Mouse (Mus musculus) E14TG2a.4 (cell line): ENCODE data around the gene Elk3.

ENCODE experiments used
- H3K27me3 ChIP-seq: 2 replicates; pipeline ENCODE4 v1.6.1; 2014; ENCODE audit warnings: low read length, control low read depth; ENCODE audit not compliant: insufficient read depth
- H3K36me3 ChIP-seq: 2 replicates; pipeline ENCODE4 v1.6.1; 2014; ENCODE audit warnings: low read length, control low read depth; ENCODE audit not compliant: insufficient read depth
- H3K4me1 ChIP-seq: replicated peaks from 2 replicates; pipeline ENCODE4 v1.6.1; 2014; ENCODE audit warnings: low read depth, low read length, control low read depth
- H3K4me3 ChIP-seq: replicated peaks from 2 replicates; pipeline ENCODE4 v1.5.1; 2014; ENCODE audit warnings: mild to moderate bottlenecking, low read length
- H3K9me3 ChIP-seq: 2 replicates; pipeline ENCODE4 v1.6.1; 2014; ENCODE audit warnings: low read length, control low read depth
- CTCF ChIP-seq: conservative IDR thresholded peaks from 2 replicates; pipeline ENCODE4 v1.5.1; 2014; ENCODE audit warnings: low read length
- NANOG ChIP-seq: IDR thresholded peaks from 2 replicates; pipeline ENCODE4 v1.6.1; 2014; ENCODE audit warnings: borderline replicate concordance, low read length, mixed read lengths
- POU5F1 ChIP-seq: IDR thresholded peaks from 2 replicates; pipeline ENCODE4 v1.6.1; 2014; ENCODE audit warnings: low read length, borderline replicate concordance

Gene Elk3

DNA sequence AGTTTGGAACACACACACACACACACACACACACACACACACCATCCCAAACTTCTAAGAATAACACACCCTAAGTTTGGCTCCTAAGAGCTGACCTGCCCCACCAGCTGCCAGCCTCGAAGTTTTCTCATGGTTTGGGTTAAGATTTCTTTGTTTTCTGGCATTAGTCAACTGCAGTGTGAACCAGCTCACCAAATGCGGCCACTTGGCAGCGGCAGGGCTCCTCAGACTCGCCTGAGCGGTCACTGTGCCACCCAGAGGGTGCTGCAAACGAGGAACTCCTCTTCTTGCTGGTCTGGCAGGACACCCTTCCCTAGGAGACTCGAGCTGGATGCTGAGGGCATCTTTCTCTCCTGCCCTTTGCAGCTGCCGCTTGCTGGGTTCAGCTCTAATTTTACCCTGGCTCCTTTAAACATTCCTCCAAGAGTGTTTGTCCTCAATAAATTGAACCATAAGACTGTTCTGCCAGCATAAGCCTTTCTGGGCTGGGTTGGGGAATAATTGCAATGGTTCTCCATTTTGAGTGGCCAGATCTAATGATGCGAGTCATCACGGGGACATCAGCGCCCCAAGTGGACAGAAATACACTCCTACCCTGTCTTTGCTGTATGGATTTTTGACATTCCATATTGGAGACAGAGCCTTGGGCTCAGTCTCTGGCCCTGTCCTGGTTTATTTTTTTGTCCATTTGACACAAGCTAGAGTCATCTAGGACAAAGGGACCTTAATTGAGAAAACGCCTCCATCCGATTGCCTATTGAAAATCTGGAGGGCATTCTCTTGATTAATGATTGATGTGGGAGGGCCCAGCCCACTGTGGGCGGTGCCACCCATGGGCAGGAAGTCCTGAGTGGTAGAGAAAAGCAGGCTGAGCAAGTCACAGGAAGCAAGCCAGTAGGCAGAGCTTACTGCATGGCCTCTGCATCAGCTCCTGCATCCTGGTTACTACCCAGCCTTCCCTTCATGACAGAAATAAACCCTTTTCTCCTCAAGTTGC, 37.7 kb downstream of the Elk3 start:
- Histone ChIP-seq H3K9me3 (no peaks in the 10 kb centered on the region), H3K27me3 (no peaks in the 10 kb centered on the region), H3K4me3 (peak overlapping the region; percentile 58)

DNA sequence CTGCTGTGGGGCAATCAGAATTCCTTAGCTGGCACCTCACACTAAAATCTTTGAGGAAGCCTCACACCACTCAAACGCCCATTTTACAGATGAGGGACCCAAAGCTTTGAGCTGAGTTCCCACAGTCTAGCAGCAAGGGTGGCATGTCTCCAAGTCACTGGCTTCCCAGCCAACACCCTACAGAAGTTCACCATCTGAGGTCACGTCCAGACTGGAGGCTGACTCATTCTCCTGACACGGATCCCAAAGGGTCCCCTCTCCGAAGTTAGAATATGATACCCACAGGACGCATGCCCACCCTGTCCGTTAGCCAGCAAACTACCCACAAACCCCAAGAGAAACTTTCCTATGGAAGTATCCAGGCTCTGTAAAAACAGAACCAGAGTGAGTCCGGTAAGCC, 39.1 kb downstream of the Elk3 start:
- TF ChIP-seq NANOG (no peak), POU5F1 (no peak), CTCF (no peak)
- no peak overlapping the region for H3K4me3 ChIP-seq
- no peaks in the 10 kb centered on the region for H3K27me3 ChIP-seq
- peaks cover 52% of the 10 kb centered on the region for H3K4me1 ChIP-seq
- H3K36me3 ChIP-seq = no peaks in the 10 kb centered on the region
- no peaks in the 10 kb centered on the region for H3K9me3 ChIP-seq

More for the DNA sequence above, 37.7 kb downstream of the Elk3 start:
- peak; percentile 40 for TF ChIP-seq CTCF
- no peak for TF ChIP-seq POU5F1
- no peak for TF ChIP-seq NANOG
- no peaks in the 10 kb centered on the region for H3K36me3 ChIP-seq
- H3K4me1 ChIP-seq = peaks cover 66% of the 10 kb centered on the region

DNA sequence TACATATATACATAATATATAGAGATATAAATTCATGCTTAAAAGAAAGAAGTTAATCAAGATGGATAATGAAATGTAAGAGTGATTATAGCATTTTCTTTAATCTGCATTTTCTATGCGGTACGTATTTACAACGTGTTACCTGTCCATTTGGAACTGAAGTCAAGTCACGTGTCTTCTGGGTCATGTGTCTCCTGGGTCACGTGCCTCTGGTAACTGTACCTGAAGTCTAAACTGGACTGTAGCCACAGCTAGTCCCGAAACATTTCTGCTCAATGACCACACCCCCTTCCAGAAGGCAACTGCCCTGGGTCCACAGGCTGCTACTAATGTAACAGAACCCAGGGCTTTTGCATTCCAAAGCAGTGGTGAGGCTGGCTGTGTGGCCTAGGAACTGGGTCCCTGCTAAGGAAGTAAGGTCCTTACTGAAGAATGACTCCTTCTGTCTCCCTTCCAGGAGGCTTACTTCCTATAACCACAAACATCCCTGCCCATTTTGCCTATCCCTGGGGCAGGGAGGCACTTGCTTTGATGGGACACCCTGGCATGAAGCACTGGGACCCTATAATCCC, 40.0 kb downstream of the Elk3 start:
- H3K9me3 ChIP-seq = no peaks in the 10 kb centered on the region
- no peak overlapping the region for H3K4me3 ChIP-seq
- H3K4me1 ChIP-seq = peaks cover 46% of the 10 kb centered on the region
- no peak for TF ChIP-seq POU5F1
- H3K27me3 ChIP-seq = no peaks in the 10 kb centered on the region
- no peaks in the 10 kb centered on the region for H3K36me3 ChIP-seq

DNA sequence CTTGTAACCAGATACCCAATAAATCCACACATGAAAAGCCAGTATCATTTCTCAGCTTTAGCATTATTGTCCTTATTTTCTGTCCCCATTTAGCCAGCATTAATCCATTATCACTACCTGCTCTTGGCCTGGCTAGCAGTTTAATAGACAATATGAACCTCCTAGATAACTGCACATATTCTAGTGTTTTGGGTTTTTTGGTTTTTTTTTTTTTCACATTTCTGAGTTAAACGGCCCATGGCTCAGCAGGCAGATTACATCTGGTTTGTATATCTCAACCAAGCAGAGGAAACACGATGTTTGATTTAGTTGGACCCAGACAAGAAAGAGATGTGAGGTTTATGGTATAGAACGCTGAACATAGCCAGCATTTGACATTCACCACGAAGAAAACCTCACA, 41.2 kb downstream of the Elk3 start:
- Histone ChIP-seq H3K36me3 (peaks cover 4% of the 10 kb centered on the region; the same call in 1 of the 2 replicates), H3K4me1 (peaks cover 45% of the 10 kb centered on the region), H3K4me3 (no peak overlapping the region), H3K9me3 (no peaks in the 10 kb centered on the region), H3K27me3 (no peaks in the 10 kb centered on the region)
- TF ChIP-seq CTCF (no peak), NANOG (no peak)

DNA sequence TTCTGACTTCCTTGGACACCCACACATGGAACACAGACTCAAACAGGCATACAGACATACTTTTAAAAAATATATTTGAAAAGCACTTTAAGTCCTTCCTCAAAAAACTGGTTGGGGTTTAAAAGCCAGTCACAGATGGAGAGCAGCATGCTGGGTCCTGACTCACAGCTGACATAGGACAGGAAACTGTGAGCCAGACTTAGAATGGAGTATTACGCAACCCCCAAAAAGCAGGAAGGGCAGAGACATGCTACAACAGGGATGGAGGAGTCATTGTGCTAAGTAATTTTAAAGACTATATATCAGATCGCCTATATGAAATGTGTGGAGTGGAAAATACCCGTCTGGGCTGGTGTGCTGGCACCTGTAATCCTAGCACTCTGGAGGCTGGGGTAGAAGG, 42.6 kb downstream of the Elk3 start:
- no peak for TF ChIP-seq NANOG

DNA sequence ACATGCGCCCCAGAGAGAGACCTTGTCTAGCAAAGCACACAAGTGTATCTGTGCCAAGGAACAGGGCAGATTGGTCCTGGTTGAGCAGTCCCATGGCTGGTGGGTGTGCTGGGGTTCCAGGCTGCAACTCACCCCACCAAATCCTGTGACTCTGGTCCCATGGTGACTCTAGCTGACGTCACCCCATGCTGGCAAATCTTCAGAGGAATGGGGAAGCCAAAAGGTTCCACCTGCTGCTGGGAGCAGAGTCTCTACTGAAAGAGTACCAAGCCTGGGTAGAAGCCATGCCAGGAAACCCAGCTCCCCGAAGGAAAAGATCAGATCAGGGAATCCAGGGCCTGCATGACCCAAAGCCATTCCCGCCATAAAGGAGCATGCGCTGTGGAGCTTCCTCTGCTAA, 43.4 kb downstream of the Elk3 start:
- Histone ChIP-seq H3K27me3 (no peaks in the 10 kb centered on the region), H3K36me3 (peaks cover 4% of the 10 kb centered on the region; the same call in 1 of the 2 replicates), H3K9me3 (no peaks in the 10 kb centered on the region), H3K4me3 (no peak overlapping the region), H3K4me1 (peaks cover 36% of the 10 kb centered on the region)
- TF ChIP-seq POU5F1 (no peak), CTCF (no peak), NANOG (no peak)

More for the DNA sequence above, 42.6 kb downstream of the Elk3 start:
- H3K4me1 ChIP-seq = peaks cover 39% of the 10 kb centered on the region
- H3K4me3 ChIP-seq = no peak overlapping the region
- no peaks in the 10 kb centered on the region for H3K27me3 ChIP-seq
- H3K36me3 ChIP-seq = peaks cover 4% of the 10 kb centered on the region; the same call in 1 of the 2 replicates
- no peaks in the 10 kb centered on the region for H3K9me3 ChIP-seq

DNA sequence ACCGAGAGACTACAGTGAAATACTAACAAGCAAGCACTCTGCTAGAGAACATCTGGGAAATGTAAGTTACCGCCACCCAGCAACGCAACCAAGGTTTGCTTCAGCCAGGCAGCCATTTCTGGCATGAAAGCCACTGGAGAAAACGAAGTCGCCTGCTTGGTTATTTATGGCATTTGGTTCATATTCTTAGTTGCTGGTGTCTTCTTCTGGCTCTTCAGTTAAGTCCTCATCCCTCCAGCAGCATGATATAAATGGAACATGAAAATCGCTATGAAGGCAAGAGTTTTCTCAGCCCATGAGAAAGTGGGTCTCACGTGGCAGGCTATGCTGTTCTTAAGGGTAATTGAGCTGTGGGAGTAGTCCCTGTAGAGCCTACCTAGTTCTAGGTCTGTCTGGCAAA, 44.4 kb downstream of the Elk3 start:
- peaks cover 4% of the 10 kb centered on the region; the same call in 1 of the 2 replicates for H3K36me3 ChIP-seq
- TF ChIP-seq NANOG (no peak), CTCF (no peak), POU5F1 (no peak)
- peaks cover 38% of the 10 kb centered on the region for H3K4me1 ChIP-seq
- H3K27me3 ChIP-seq = no peaks in the 10 kb centered on the region
- no peaks in the 10 kb centered on the region for H3K9me3 ChIP-seq
- H3K4me3 ChIP-seq = no peak overlapping the region

DNA sequence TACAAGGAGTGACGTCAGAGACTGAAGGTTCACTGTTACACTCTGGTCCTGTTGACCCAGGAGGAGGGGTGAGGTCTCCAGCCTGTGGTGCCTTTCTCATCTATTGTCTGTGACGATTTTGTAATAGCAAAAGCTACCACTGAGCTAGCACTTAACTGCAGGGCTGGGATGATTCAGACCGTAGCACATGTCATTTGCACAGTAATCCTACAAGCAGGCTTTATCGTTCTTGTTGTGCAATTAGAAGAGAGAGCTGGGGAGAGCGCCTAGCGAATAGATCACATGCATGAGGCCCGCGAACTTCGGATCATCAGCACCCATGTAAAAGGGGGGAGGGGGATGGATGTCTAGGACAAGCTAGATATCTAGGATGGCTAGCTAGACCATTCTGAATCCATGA, 45.1 kb downstream of the Elk3 start:
- TF ChIP-seq POU5F1 = no peak
- Histone ChIP-seq H3K4me1 (peaks cover 40% of the 10 kb centered on the region), H3K4me3 (no peak overlapping the region), H3K27me3 (no peaks in the 10 kb centered on the region), H3K36me3 (peaks cover 4% of the 10 kb centered on the region; the same call in 1 of the 2 replicates), H3K9me3 (no peaks in the 10 kb centered on the region)

DNA sequence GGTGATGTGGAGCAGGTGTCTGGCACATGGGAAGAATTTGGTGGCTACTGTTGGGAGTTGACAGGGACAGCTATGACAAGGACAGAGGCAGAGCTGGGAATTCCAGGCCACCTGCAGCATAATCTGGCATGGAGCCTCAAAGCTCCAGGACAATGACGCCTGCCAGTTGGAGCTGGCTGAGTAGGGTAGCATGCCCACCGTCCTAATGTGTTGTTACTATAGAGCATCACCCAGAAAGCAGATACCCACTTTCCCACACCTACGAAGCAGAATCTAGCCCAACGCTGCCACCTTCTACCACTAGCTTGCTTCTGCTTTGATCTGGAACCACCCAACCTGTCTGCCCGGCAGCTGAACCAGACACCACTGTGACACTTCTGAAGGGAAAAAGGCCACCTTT, 46.9 kb downstream of the Elk3 start:
- H3K9me3 ChIP-seq = no peaks in the 10 kb centered on the region
- peaks cover 40% of the 10 kb centered on the region for H3K4me1 ChIP-seq
- H3K27me3 ChIP-seq = no peaks in the 10 kb centered on the region
- H3K4me3 ChIP-seq = no peak overlapping the region
- H3K36me3 ChIP-seq = peaks cover 4% of the 10 kb centered on the region; the same call in 1 of the 2 replicates
- TF ChIP-seq NANOG = no peak
- TF ChIP-seq POU5F1 = no peak
- TF ChIP-seq CTCF = no peak
